Mouse (Mus musculus) layer of hippocampus, adult 8-10 months (tissue): Measurements from ENCODE around the gene Tcaf1. TPM values are rescaled to one million over a fixed set of nuclear protein-coding genes. Genes with fewer than 3 reads are reported as not detected.

ENCODE experiments used
- total RNA-seq, 4 experiments: library from RNA; stranded (reverse); gene quantifications; 2 replicates each; pipeline ENCODE4 v1.2.4; 2022

Tcaf1 gene
- total RNA-seq, 4 experiments from 2014 or later, result 192 to 236 (median 213) TPM

Other genes starting within 250 kb of the Tcaf1 start
- gene Olfr458, start 244.9 kb downstream of the Tcaf1 start, total RNA-seq, result not detected
- gene Olfr457, start 233.8 kb downstream of the Tcaf1 start, total RNA-seq, result not detected
- gene Olfr456, start 222.9 kb downstream of the Tcaf1 start, total RNA-seq, result not detected
- gene Olfr455, start 162.5 kb downstream of the Tcaf1 start, total RNA-seq, result not detected
- not detected for gene Tcaf3, start 112.4 kb downstream of the Tcaf1 start, total RNA-seq
- gene Tcaf2, start 64.8 kb downstream of the Tcaf1 start, total RNA-seq, result 1 to 10 TPM in 1 of 4 experiments, under 1 TPM in 3; 0.74 to 1.1 (median 0.89) TPM
- gene Olfr453, start 29.3 kb upstream of the Tcaf1 start, total RNA-seq, result not detected
- gene Olfr38, start 46.3 kb upstream of the Tcaf1 start, total RNA-seq, result not detected
- gene Olfr452, start 75.0 kb upstream of the Tcaf1 start, total RNA-seq, result not detected
- not detected for gene Olfr450, start 101.9 kb upstream of the Tcaf1 start, total RNA-seq
- not detected for gene Olfr449, start 124.3 kb upstream of the Tcaf1 start, total RNA-seq
- gene Olfr448, start 180.4 kb upstream of the Tcaf1 start, total RNA-seq, result not detected
- gene Olfr447, start 198.8 kb upstream of the Tcaf1 start, total RNA-seq, result not detected
- gene Olfr446, start 211.3 kb upstream of the Tcaf1 start, total RNA-seq, result under 1 TPM in 1 of 4 experiments, not detected in 3; 0.43 TPM
- not detected for gene Olfr444, start 239.0 kb upstream of the Tcaf1 start, total RNA-seq